Mouse (Mus musculus) mesoderm, embryonic 11.5 days (tissue): ENCODE results near the gene Agpat2.

Experiments used
- DNase-seq: peaks from one replicate; pipeline ENCODE4 v3.0.0-alpha.2; 2012; ENCODE audit warnings: low read depth, low spot score

Gene Agpat2

GRCm38 (mm10) chr2:26575378-26575777 is 28.8 kb downstream of the Agpat2 start:
- DNase-seq: no peak

- no peak for DNase-seq
Measured at GRCm38 (mm10) chr2:26574862-26575261, 29.4 kb downstream of the Agpat2 start.

GRCm38 (mm10) chr2:26573807-26574206 is 30.4 kb downstream of the Agpat2 start:
- DNase-seq: no peak

- DNase-seq: no peak
Measured at GRCm38 (mm10) chr2:26573396-26573795, 30.8 kb downstream of the Agpat2 start.

GRCm38 (mm10) chr2:26571826-26572225 is 32.4 kb downstream of the Agpat2 start:
- DNase-seq: no peak

GRCm38 (mm10) chr2:26571400-26571799 is 32.8 kb downstream of the Agpat2 start:
- no peak for DNase-seq

- peak; percentile 80 for DNase-seq
Measured at GRCm38 (mm10) chr2:26570034-26570433, 34.2 kb downstream of the Agpat2 start.

- DNase-seq: peak; percentile 53
Measured at GRCm38 (mm10) chr2:26566221-26566620, 38.0 kb downstream of the Agpat2 start.

- peak; percentile 77 for DNase-seq
Measured at GRCm38 (mm10) chr2:26561351-26562016, 42.7 kb downstream of the Agpat2 start.

GRCm38 (mm10) chr2:26560506-26560905 is 43.7 kb downstream of the Agpat2 start:
- no peak for DNase-seq

GRCm38 (mm10) chr2:26556535-26556993 is 47.7 kb downstream of the Agpat2 start:
- DNase-seq: no peak

- no peak for DNase-seq
Measured at GRCm38 (mm10) chr2:26555076-26555475, 49.1 kb downstream of the Agpat2 start.

- DNase-seq: no peak
Measured at GRCm38 (mm10) chr2:26553904-26554303, 50.3 kb downstream of the Agpat2 start.

- no peak for DNase-seq
Measured at GRCm38 (mm10) chr2:26552066-26552465, 52.2 kb downstream of the Agpat2 start.

GRCm38 (mm10) chr2:26551446-26551845 is 52.8 kb downstream of the Agpat2 start:
- DNase-seq: no peak

- DNase-seq: no peak
Measured at GRCm38 (mm10) chr2:26550777-26551176, 53.4 kb downstream of the Agpat2 start.

- DNase-seq: no peak
Measured at GRCm38 (mm10) chr2:26550205-26550604, 54.0 kb downstream of the Agpat2 start.

- DNase-seq: no peak
Measured at GRCm38 (mm10) chr2:26549801-26550200, 54.4 kb downstream of the Agpat2 start.

GRCm38 (mm10) chr2:26547481-26547880 is 56.7 kb downstream of the Agpat2 start:
- peak; percentile 71 for DNase-seq

GRCm38 (mm10) chr2:26544265-26544664 is 60.0 kb downstream of the Agpat2 start:
- no peak for DNase-seq

GRCm38 (mm10) chr2:26543768-26544167 is 60.4 kb downstream of the Agpat2 start:
- DNase-seq: no peak

- DNase-seq: no peak
Measured at GRCm38 (mm10) chr2:26543155-26543554, 61.1 kb downstream of the Agpat2 start.
